Mouse (Mus musculus): Measurements from ENCODE around the gene G6pc.
"Not testable (repeated sequence)": the region's sequence is repeated elsewhere in the genome, so short reads cannot be mapped to it uniquely, and the experiment has no call there.

G6pc gene

DNA sequence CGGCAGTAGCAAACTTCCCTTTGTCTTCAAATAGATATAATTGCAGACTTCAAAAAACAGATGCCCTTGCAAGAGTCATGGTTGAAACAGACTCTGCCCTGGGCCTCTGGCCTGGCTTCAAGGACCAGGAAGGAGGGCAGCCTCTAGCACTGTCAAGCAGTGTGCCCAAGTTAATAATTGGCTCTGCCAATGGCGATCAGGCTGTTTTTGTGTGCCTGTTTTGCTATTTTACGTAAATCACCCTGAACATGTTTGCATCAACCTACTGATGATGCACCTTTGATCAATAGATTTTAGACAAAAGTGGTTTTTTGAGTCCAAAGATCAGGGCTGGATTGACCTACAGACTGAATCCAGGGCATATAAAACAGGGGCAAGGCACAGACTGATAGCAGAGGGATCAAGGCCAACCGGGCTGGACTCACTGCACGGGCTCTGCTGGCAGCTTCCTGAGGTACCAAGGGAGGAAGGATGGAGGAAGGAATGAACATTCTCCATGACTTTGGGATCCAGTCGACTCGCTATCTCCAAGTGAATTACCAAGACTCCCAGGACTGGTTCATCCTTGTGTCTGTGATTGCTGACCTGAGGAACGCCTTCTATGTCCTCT is at the start of gene G6pc:
Gene G6pc, plus strand, starts transcription at position 236 of the 610 bp plus-strand sequence.
- Histone ChIP-seq H3K36me3 (ENCODE audit: insufficient read depth, low read length) (no peaks in the 10 kb centered on the region), H3K9me3 (ENCODE audit: low read length) (no peaks in the 10 kb centered on the region), H3K27me3 (ENCODE audit: insufficient read depth, low read length) (peaks cover 4% of the 10 kb centered on the region; the same call in 1 of the 2 replicates), H3K4me1 (replicated peaks; ENCODE audit: low read depth, low read length) (0 out of 2 replicates have a peak, but pooled peaks cover 2% of the 10 kb centered on the region), H3K4me3 (replicated peaks; ENCODE audit: low read length) (no peak within 1 kb of the TSS)
- no peak for TF ChIP-seq NANOG (IDR thresholded peaks at IDR 0.05; ENCODE audit: borderline replicate concordance, low read length)
- no peak for TF ChIP-seq CTCF (conservative IDR thresholded peaks at IDR 0.05; ENCODE audit: low read length)
- no peak for TF ChIP-seq POU5F1 (IDR thresholded peaks at IDR 0.05; ENCODE audit: borderline replicate concordance, low read length)

- H3K27me3 ChIP-seq (ENCODE audit: insufficient read depth, low read length): no peaks in the 10 kb centered on the region
- H3K9me3 ChIP-seq (ENCODE audit: low read length): no peaks in the 10 kb centered on the region
- TF ChIP-seq CTCF (conservative IDR thresholded peaks at IDR 0.05; ENCODE audit: low read length) (peak; percentile 92), POU5F1 (IDR thresholded peaks at IDR 0.05; ENCODE audit: borderline replicate concordance, low read length) (no peak)
- no peak overlapping the region for H3K4me3 ChIP-seq (replicated peaks; ENCODE audit: low read length)
- H3K36me3 ChIP-seq (ENCODE audit: insufficient read depth, low read length): peaks cover 89% of the 10 kb centered on the region
- H3K4me1 ChIP-seq (replicated peaks; ENCODE audit: low read depth, low read length): peaks cover 85% of the 10 kb centered on the region
These were observed 43.8 kb upstream of the G6pc start for GRCm38 (mm10) chr11:101323609-101324008.

DNA sequence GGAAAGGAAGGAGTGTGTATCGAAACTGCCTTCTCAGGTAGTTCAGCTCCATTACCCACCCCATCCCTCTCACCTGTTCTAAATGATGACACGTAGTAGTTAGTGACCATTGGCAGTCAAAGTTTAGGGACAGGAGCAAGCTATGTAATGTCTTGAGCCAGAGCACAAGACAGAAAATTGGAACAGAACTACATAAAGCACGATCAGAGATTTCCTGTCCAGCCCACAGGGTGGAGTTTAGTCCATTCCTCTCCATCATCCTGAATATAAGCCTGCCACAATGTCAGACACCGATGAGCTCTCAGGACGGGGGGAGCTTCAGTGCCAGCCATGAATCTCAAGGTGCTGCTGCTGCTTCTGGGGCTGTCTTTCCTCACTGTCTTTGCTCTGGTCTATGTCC is 42.6 kb upstream of the G6pc start, which contains the start of gene Aoc2:
Gene Aoc2, plus strand, starts transcription at position 301 of the 400 bp plus-strand sequence.
- no peak for TF ChIP-seq POU5F1 (IDR thresholded peaks at IDR 0.05; ENCODE audit: borderline replicate concordance, low read length)
- no peak for TF ChIP-seq NANOG (IDR thresholded peaks at IDR 0.05; ENCODE audit: borderline replicate concordance, low read length)
- TF ChIP-seq CTCF (conservative IDR thresholded peaks at IDR 0.05; ENCODE audit: low read length): no peak
- Histone ChIP-seq H3K4me3 (replicated peaks; ENCODE audit: low read length) (no peak within 1 kb of the TSS), H3K36me3 (ENCODE audit: insufficient read depth, low read length) (peaks cover 85% of the 10 kb centered on the region), H3K27me3 (ENCODE audit: insufficient read depth, low read length) (no peaks in the 10 kb centered on the region), H3K9me3 (ENCODE audit: low read length) (no peaks in the 10 kb centered on the region), H3K4me1 (replicated peaks; ENCODE audit: low read depth, low read length) (peaks cover 84% of the 10 kb centered on the region)

- peaks cover 86% of the 10 kb centered on the region for H3K4me1 ChIP-seq (replicated peaks; ENCODE audit: low read depth, low read length)
- H3K27me3 ChIP-seq (ENCODE audit: insufficient read depth, low read length); H3K9me3 ChIP-seq (ENCODE audit: low read length); H3K4me3 ChIP-seq (replicated peaks; ENCODE audit: low read length): not testable (repeated sequence)
- H3K36me3 ChIP-seq (ENCODE audit: insufficient read depth, low read length): peaks cover 81% of the 10 kb centered on the region
These were observed 42.2 kb upstream of the G6pc start for GRCm38 (mm10) chr11:101325201-101325600.

- Histone ChIP-seq H3K27me3 (ENCODE audit: insufficient read depth, low read length) (no peaks in the 10 kb centered on the region), H3K9me3 (ENCODE audit: low read length) (no peaks in the 10 kb centered on the region), H3K36me3 (ENCODE audit: insufficient read depth, low read length) (peaks cover 72% of the 10 kb centered on the region), H3K4me1 (replicated peaks; ENCODE audit: low read depth, low read length) (peaks cover 91% of the 10 kb centered on the region), H3K4me3 (replicated peaks; ENCODE audit: low read length) (peak overlapping the region; percentile 27; the same call in 1 of the 2 replicates)
- TF ChIP-seq POU5F1 (IDR thresholded peaks at IDR 0.05; ENCODE audit: borderline replicate concordance, low read length) (no peak), CTCF (conservative IDR thresholded peaks at IDR 0.05; ENCODE audit: low read length) (no peak), NANOG (IDR thresholded peaks at IDR 0.05; ENCODE audit: borderline replicate concordance, low read length) (no peak)
These were observed 41.2 kb upstream of the G6pc start for GRCm38 (mm10) chr11:101326147-101326546.

- Histone ChIP-seq H3K4me3 (replicated peaks; ENCODE audit: low read length) (no peak overlapping the region), H3K27me3 (ENCODE audit: insufficient read depth, low read length) (no peaks in the 10 kb centered on the region), H3K9me3 (ENCODE audit: low read length) (no peaks in the 10 kb centered on the region), H3K36me3 (ENCODE audit: insufficient read depth, low read length) (peaks cover 60% of the 10 kb centered on the region), H3K4me1 (replicated peaks; ENCODE audit: low read depth, low read length) (peaks cover 93% of the 10 kb centered on the region)
- no peak for TF ChIP-seq POU5F1 (IDR thresholded peaks at IDR 0.05; ENCODE audit: borderline replicate concordance, low read length)
- TF ChIP-seq CTCF (conservative IDR thresholded peaks at IDR 0.05; ENCODE audit: low read length): no peak
- TF ChIP-seq NANOG (IDR thresholded peaks at IDR 0.05; ENCODE audit: borderline replicate concordance, low read length): no peak
These were observed 40.0 kb upstream of the G6pc start for GRCm38 (mm10) chr11:101327311-101327710.

GRCm38 (mm10) chr11:101328941-101329635 is 38.3 kb upstream of the G6pc start:
- TF ChIP-seq POU5F1 (IDR thresholded peaks at IDR 0.05; ENCODE audit: borderline replicate concordance, low read length) (no peak), NANOG (IDR thresholded peaks at IDR 0.05; ENCODE audit: borderline replicate concordance, low read length) (no peak), CTCF (conservative IDR thresholded peaks at IDR 0.05; ENCODE audit: low read length) (no peak)
- peaks cover 42% of the 10 kb centered on the region for H3K36me3 ChIP-seq (ENCODE audit: insufficient read depth, low read length)

DNA sequence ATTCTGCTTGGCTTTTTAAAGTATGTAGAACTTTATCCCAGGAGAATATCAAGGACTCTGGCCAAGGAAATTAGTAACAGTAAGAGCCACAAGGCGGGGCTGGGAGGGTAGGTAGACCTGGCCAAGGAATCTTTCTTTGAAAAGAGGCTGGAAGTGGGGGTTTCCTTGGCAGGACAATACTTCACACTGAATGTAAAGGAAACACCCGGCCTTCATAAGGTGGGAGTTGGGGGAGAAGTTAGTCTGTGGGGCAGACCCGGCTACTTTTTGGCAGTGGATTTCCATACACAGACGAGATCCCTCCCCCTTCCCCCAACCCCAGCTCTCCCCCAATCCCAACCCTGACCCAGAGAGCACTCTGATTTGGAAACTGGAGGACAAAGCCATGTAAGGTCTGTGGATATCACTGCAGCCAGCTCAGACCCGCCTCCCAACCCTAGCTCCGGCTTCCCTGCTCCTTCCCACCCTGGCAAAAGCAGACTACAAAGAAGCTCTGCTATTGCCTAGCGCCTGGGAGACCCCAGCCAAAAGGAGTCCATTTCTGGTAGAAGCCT is 36.9 kb upstream of the G6pc start, which contains the start of gene Aoc3:
Gene Aoc3, plus strand, starts transcription at position 235 of the 554 bp plus-strand sequence.
- Histone ChIP-seq H3K9me3 (ENCODE audit: low read length) (no peaks in the 10 kb centered on the region), H3K4me1 (replicated peaks; ENCODE audit: low read depth, low read length) (peaks cover 91% of the 10 kb centered on the region), H3K4me3 (replicated peaks; ENCODE audit: low read length) (no peak within 1 kb of the TSS), H3K27me3 (ENCODE audit: insufficient read depth, low read length) (no peaks in the 10 kb centered on the region), H3K36me3 (ENCODE audit: insufficient read depth, low read length) (peaks cover 29% of the 10 kb centered on the region)
- TF ChIP-seq CTCF (conservative IDR thresholded peaks at IDR 0.05; ENCODE audit: low read length): no peak
- no peak for TF ChIP-seq NANOG (IDR thresholded peaks at IDR 0.05; ENCODE audit: borderline replicate concordance, low read length)
- no peak for TF ChIP-seq POU5F1 (IDR thresholded peaks at IDR 0.05; ENCODE audit: borderline replicate concordance, low read length)

More at GRCm38 (mm10) chr11:101328941-101329635, 38.3 kb upstream of the G6pc start:
- no peaks in the 10 kb centered on the region for H3K27me3 ChIP-seq (ENCODE audit: insufficient read depth, low read length)
- H3K4me3 ChIP-seq (replicated peaks; ENCODE audit: low read length): no peak overlapping the region
- no peaks in the 10 kb centered on the region for H3K9me3 ChIP-seq (ENCODE audit: low read length)
- peaks cover 91% of the 10 kb centered on the region for H3K4me1 ChIP-seq (replicated peaks; ENCODE audit: low read depth, low read length)

DNA sequence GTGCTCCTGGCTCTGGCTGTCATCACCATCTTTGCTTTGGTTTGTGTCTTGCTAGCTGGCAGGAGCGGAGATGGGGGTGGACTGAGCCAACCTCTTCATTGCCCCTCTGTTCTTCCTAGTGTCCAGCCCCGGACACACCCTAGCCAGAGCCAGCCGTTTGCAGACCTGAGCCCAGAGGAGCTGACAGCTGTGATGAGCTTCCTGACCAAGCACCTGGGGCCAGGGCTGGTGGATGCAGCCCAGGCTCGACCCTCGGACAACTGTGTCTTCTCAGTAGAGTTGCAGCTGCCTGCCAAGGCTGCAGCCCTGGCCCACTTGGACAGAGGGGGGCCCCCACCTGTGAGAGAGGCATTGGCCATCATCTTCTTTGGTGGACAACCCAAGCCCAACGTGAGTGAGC is 36.4 kb upstream of the G6pc start:
- peaks cover 23% of the 10 kb centered on the region for H3K36me3 ChIP-seq (ENCODE audit: insufficient read depth, low read length)
- not testable (repeated sequence) for H3K4me3 ChIP-seq (replicated peaks; ENCODE audit: low read length); H3K27me3 ChIP-seq (ENCODE audit: insufficient read depth, low read length); H3K9me3 ChIP-seq (ENCODE audit: low read length)
- peaks cover 91% of the 10 kb centered on the region for H3K4me1 ChIP-seq (replicated peaks; ENCODE audit: low read depth, low read length)
